Mouse (Mus musculus): ENCODE results near the gene Mrpl11. TPM values are rescaled to one million over a fixed set of nuclear protein-coding genes. Genes with fewer than 3 reads are reported as not detected.
"Not testable (repeated sequence)": the region's sequence is repeated elsewhere in the genome, so short reads cannot be mapped to it uniquely, and the experiment has no call there.

Mrpl11 gene
- total RNA-seq, 2 experiments from 2014 or later, result 41.4 to 58.5 TPM

GRCm38 (mm10) chr19:4990716-4991115 is 28.8 kb downstream of the Mrpl11 start:
- no peak for ATAC-seq (replicated peaks; ENCODE audit: low FRiP score, low TSS enrichment, poor library complexity, severe bottlenecking)

GRCm38 (mm10) chr19:4992371-4992770 is 30.4 kb downstream of the Mrpl11 start:
- ATAC-seq (replicated peaks; ENCODE audit: low FRiP score, low TSS enrichment, poor library complexity, severe bottlenecking), result no peak

- no peak for ATAC-seq (replicated peaks; ENCODE audit: low FRiP score, low TSS enrichment, poor library complexity, severe bottlenecking)
These were observed 31.0 kb downstream of the Mrpl11 start for GRCm38 (mm10) chr19:4992904-4993303.

- ATAC-seq (replicated peaks; ENCODE audit: low FRiP score, low TSS enrichment, poor library complexity, severe bottlenecking), result no peak
These were observed 32.1 kb downstream of the Mrpl11 start for GRCm38 (mm10) chr19:4994043-4994442.

GRCm38 (mm10) chr19:4999445-5000140 is 37.6 kb downstream of the Mrpl11 start:
- ATAC-seq (replicated peaks; ENCODE audit: low FRiP score, low TSS enrichment, poor library complexity, severe bottlenecking), result no peak

- peak; percentile 74 for ATAC-seq (replicated peaks; ENCODE audit: low FRiP score, low TSS enrichment, poor library complexity, severe bottlenecking)
These were observed 39.9 kb downstream of the Mrpl11 start for GRCm38 (mm10) chr19:5001666-5002406.

GRCm38 (mm10) chr19:5003644-5004043 is 41.7 kb downstream of the Mrpl11 start:
- ATAC-seq (replicated peaks; ENCODE audit: low FRiP score, low TSS enrichment, poor library complexity, severe bottlenecking), result not testable (repeated sequence)

- no peak for ATAC-seq (replicated peaks; ENCODE audit: low FRiP score, low TSS enrichment, poor library complexity, severe bottlenecking)
These were observed 43.0 kb downstream of the Mrpl11 start for GRCm38 (mm10) chr19:5004925-5005324.

- no peak for ATAC-seq (replicated peaks; ENCODE audit: low FRiP score, low TSS enrichment, poor library complexity, severe bottlenecking)
These were observed 51.2 kb downstream of the Mrpl11 start for GRCm38 (mm10) chr19:5013138-5013537.

- ATAC-seq (replicated peaks; ENCODE audit: low FRiP score, low TSS enrichment, poor library complexity, severe bottlenecking), result 0 out of 2 replicates have a peak, but pooled peaks have one; percentile 41
These were observed 53.0 kb downstream of the Mrpl11 start for GRCm38 (mm10) chr19:5014961-5015398.

GRCm38 (mm10) chr19:5016221-5016742 is 54.3 kb downstream of the Mrpl11 start:
- ATAC-seq (replicated peaks; ENCODE audit: low FRiP score, low TSS enrichment, poor library complexity, severe bottlenecking), result no peak

Other genes with a start within 250 kb of the Mrpl11 start
- 5.0 and 11.3 TPM in 2 replicates for gene Rbm4b, start 205.7 kb upstream of the Mrpl11 start, total RNA-seq (2014; fragmentation: Nextera tagmentation)
- gene Rbm4b, start 205.7 kb upstream of the Mrpl11 start, total RNA-seq (2017), result 9.9 and 19.2 TPM in 2 replicates
- gene Rbm4, start 168.2 kb upstream of the Mrpl11 start, total RNA-seq (2014; fragmentation: Nextera tagmentation), result 51.9 and 59.4 TPM in 2 replicates
- gene Rbm4, start 168.2 kb upstream of the Mrpl11 start, total RNA-seq (2017), result 68.6 and 75.3 TPM in 2 replicates
- gene Gm21992, start 150.5 kb upstream of the Mrpl11 start, total RNA-seq (2014; fragmentation: Nextera tagmentation), result 29.3 and 59.5 TPM in 2 replicates
- 15.8 and 17.3 TPM in 2 replicates for gene Gm21992, start 150.5 kb upstream of the Mrpl11 start, total RNA-seq (2017)
- 74.2 and 76.1 TPM in 2 replicates for gene Rbm14, start 150.5 kb upstream of the Mrpl11 start, total RNA-seq (2014; fragmentation: Nextera tagmentation)
- gene Rbm14, start 150.5 kb upstream of the Mrpl11 start, total RNA-seq (2017), result 16.6 and 29.1 TPM in 2 replicates
- 75.1 and 81.3 TPM in 2 replicates for gene Ccs, start 122.8 kb upstream of the Mrpl11 start, total RNA-seq (2014; fragmentation: Nextera tagmentation)
- gene Ccs, start 122.8 kb upstream of the Mrpl11 start, total RNA-seq (2017), result 47.7 and 59.0 TPM in 2 replicates
- gene Ccdc87, start 122.8 kb upstream of the Mrpl11 start, total RNA-seq (2014; fragmentation: Nextera tagmentation), result not detected in 2 replicates
- gene Ccdc87, start 122.8 kb upstream of the Mrpl11 start, total RNA-seq (2017), result not detected in 2 replicates
- 1.3 and 2.9 TPM in 2 replicates for gene Ctsf, start 107.0 kb upstream of the Mrpl11 start, total RNA-seq (2014; fragmentation: Nextera tagmentation)
- 2.7 and 7.5 TPM in 2 replicates for gene Ctsf, start 107.0 kb upstream of the Mrpl11 start, total RNA-seq (2017)
- 2.2 and 4.0 TPM in 2 replicates for gene Actn3, start 84.2 kb upstream of the Mrpl11 start, total RNA-seq (2014; fragmentation: Nextera tagmentation)
- 1.0 TPM in 1 of 2 replicates, not detected in the other for gene Actn3, start 84.2 kb upstream of the Mrpl11 start, total RNA-seq (2017)
- gene Zdhhc24, start 83.5 kb upstream of the Mrpl11 start, total RNA-seq (2014; fragmentation: Nextera tagmentation), result 16.5 and 20.3 TPM in 2 replicates
- gene Zdhhc24, start 83.5 kb upstream of the Mrpl11 start, total RNA-seq (2017), result 8.8 and 13.2 TPM in 2 replicates
- gene Bbs1, start 55.5 kb upstream of the Mrpl11 start, total RNA-seq (2014; fragmentation: Nextera tagmentation), result 1.5 and 2.5 TPM in 2 replicates
- 0.65 TPM in 1 of 2 replicates, not detected in the other for gene Bbs1, start 55.5 kb upstream of the Mrpl11 start, total RNA-seq (2017)
- gene Dpp3, start 33.9 kb upstream of the Mrpl11 start, total RNA-seq (2014; fragmentation: Nextera tagmentation), result 53.8 and 62.2 TPM in 2 replicates
- gene Dpp3, start 33.9 kb upstream of the Mrpl11 start, total RNA-seq (2017), result 40.7 and 51.4 TPM in 2 replicates
- gene Peli3, start 19.0 kb upstream of the Mrpl11 start, total RNA-seq (2014; fragmentation: Nextera tagmentation), result 1.1 TPM in 1 of 2 replicates, not detected in the other
- gene Peli3, start 19.0 kb upstream of the Mrpl11 start, total RNA-seq (2017), result not detected in 2 replicates
- not detected in 2 replicates for gene Npas4, start 28.2 kb downstream of the Mrpl11 start, total RNA-seq (2014; fragmentation: Nextera tagmentation)
- not detected in 2 replicates for gene Npas4, start 28.2 kb downstream of the Mrpl11 start, total RNA-seq (2017)
- gene Slc29a2, start 61.7 kb downstream of the Mrpl11 start, total RNA-seq (2014; fragmentation: Nextera tagmentation), result 9.7 and 14.2 TPM in 2 replicates
- 1.5 and 4.4 TPM in 2 replicates for gene Slc29a2, start 61.7 kb downstream of the Mrpl11 start, total RNA-seq (2017)
- not detected in 2 replicates for gene B4gat1, start 76.7 kb downstream of the Mrpl11 start, total RNA-seq (2014; fragmentation: Nextera tagmentation)
- 1.5 TPM in 1 of 2 replicates, not detected in the other for gene B4gat1, start 76.7 kb downstream of the Mrpl11 start, total RNA-seq (2017)
- gene AC124502.3, start 76.7 kb downstream of the Mrpl11 start, total RNA-seq (2014; fragmentation: Nextera tagmentation), result 2.0 and 3.3 TPM in 2 replicates
- gene AC124502.3, start 76.7 kb downstream of the Mrpl11 start, total RNA-seq (2017), result 1.8 and 4.2 TPM in 2 replicates
- gene Brms1, start 79.2 kb downstream of the Mrpl11 start, total RNA-seq (2014; fragmentation: Nextera tagmentation), result 25.3 and 37.1 TPM in 2 replicates
- 30.3 and 36.7 TPM in 2 replicates for gene Brms1, start 79.2 kb downstream of the Mrpl11 start, total RNA-seq (2017)
- gene Rin1, start 88.3 kb downstream of the Mrpl11 start, total RNA-seq (2014; fragmentation: Nextera tagmentation), result 0.89 and 1.3 TPM in 2 replicates
- 0.66 TPM in 1 of 2 replicates, not detected in the other for gene Rin1, start 88.3 kb downstream of the Mrpl11 start, total RNA-seq (2017)
- 3.2 and 3.3 TPM in 2 replicates for gene Cd248, start 105.9 kb downstream of the Mrpl11 start, total RNA-seq (2014; fragmentation: Nextera tagmentation)
- gene Cd248, start 105.9 kb downstream of the Mrpl11 start, total RNA-seq (2017), result 0.27 and 4.1 TPM in 2 replicates
- gene Tmem151a, start 123.4 kb downstream of the Mrpl11 start, total RNA-seq (2014; fragmentation: Nextera tagmentation), result 1.2 TPM in 1 of 2 replicates, not detected in the other
- gene Tmem151a, start 123.4 kb downstream of the Mrpl11 start, total RNA-seq (2017), result not detected in 2 replicates
- 38.6 and 43.4 TPM in 2 replicates for gene Yif1a, start 126.4 kb downstream of the Mrpl11 start, total RNA-seq (2014; fragmentation: Nextera tagmentation)
- 7.5 and 13.6 TPM in 2 replicates for gene Yif1a, start 126.4 kb downstream of the Mrpl11 start, total RNA-seq (2017)
- 0.66 TPM in 1 of 2 replicates, not detected in the other for gene Cnih2, start 136.4 kb downstream of the Mrpl11 start, total RNA-seq (2014; fragmentation: Nextera tagmentation)
- not detected in 2 replicates for gene Cnih2, start 136.4 kb downstream of the Mrpl11 start, total RNA-seq (2017)
- gene Rab1b, start 144.9 kb downstream of the Mrpl11 start, total RNA-seq (2014; fragmentation: Nextera tagmentation), result 58.7 and 83.3 TPM in 2 replicates
- gene Rab1b, start 144.9 kb downstream of the Mrpl11 start, total RNA-seq (2017), result 47.0 and 47.5 TPM in 2 replicates
- 3.0 and 15.3 TPM in 2 replicates for gene Klc2, start 156.4 kb downstream of the Mrpl11 start, total RNA-seq (2014; fragmentation: Nextera tagmentation)
- gene Klc2, start 156.4 kb downstream of the Mrpl11 start, total RNA-seq (2017), result 2.3 and 8.0 TPM in 2 replicates